Mouse (Mus musculus): ENCODE data around the gene Jpt2.

Jpt2 gene

GRCm38 (mm10) chr17:24907591-24907990 lies 52.9 kb downstream of the Jpt2 start:
- no peak for DNase-seq (ENCODE audit: low spot score)

- no peak for DNase-seq (ENCODE audit: low spot score)
Measured at GRCm38 (mm10) chr17:24903767-24904166, 56.7 kb downstream of the Jpt2 start.

DNA sequence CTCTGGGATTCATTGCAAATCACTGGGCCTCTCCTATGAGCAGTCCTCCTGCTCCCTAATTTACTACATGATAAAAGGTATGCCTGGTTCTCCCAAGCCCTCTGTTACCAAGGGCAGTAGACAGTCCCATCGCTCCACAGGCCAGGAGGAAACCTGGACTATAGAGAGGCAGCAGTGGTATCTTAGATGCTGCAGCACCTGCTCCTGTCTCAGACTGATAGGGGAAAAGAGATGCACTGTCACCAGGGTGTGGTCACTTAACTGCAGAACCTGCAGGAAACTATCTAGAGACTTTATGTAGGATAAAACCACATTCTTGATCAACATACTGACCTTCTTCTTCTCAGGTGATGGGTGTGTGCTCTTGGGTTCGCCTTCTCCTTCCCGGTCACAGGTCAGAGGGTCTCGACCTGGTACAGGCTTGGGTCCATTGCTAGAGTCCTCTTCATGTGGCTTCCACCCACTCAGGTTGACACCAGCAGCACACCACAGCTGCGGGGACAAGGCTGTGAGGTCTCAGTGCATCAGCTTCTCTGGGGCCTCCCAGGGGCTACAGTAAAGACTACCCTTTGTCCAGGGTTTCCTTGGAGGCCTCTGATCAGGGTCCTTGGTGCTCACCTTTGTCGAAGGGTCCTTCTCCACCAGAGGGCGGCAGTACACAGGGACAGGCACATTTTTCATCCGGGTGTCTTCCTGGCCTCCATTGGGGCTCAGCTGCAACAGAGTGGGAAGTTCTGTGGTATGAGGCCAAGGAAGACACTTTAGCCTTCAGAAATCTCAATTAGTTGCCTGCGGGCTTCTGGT lies 57.6 kb downstream of the Jpt2 start:
- DNase-seq (ENCODE audit: low spot score): peak; percentile 72

- no peak for DNase-seq (ENCODE audit: low spot score)
Measured at GRCm38 (mm10) chr17:24902124-24902523, 58.4 kb downstream of the Jpt2 start.

DNA sequence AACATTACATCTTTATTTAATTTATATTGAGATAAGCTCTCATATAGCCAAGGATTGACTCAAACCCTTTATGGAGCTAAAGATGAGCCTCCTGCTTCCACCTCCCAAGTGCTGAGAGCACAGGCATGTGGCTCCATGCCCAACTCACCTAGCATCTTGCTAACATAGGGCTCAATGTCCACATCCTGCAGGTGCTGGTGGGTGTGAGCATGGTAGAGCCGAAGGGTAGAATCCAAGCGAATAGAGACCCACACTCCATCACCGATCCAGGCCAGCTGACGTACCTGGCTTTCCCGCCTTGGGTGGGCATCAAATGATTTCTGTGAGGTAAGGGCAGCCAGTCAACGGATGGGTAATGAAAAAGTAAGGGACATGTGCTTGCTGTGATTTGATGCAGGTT lies 60.5 kb downstream of the Jpt2 start:
- DNase-seq (ENCODE audit: low spot score): no peak

GRCm38 (mm10) chr17:24899153-24899552 lies 61.3 kb downstream of the Jpt2 start:
- no peak for DNase-seq (ENCODE audit: low spot score)

- no peak for DNase-seq (ENCODE audit: low spot score)
Measured at GRCm38 (mm10) chr17:24898041-24898854, 62.2 kb downstream of the Jpt2 start.

- DNase-seq (ENCODE audit: low spot score): no peak
Measured at GRCm38 (mm10) chr17:24897600-24897999, 62.9 kb downstream of the Jpt2 start.

- DNase-seq (ENCODE audit: low spot score): no peak
Measured at GRCm38 (mm10) chr17:24896993-24897269, 63.6 kb downstream of the Jpt2 start.

- peak; percentile 63 for DNase-seq (ENCODE audit: low spot score)
Measured at GRCm38 (mm10) chr17:24896241-24896992, 64.1 kb downstream of the Jpt2 start, which contains the start of gene Nme3. Gene Nme3, plus strand, starts transcription at chr17:24896500.

GRCm38 (mm10) chr17:24895571-24896240 lies 64.8 kb downstream of the Jpt2 start:
- DNase-seq (ENCODE audit: low spot score): no peak

GRCm38 (mm10) chr17:24894995-24895547 lies 65.4 kb downstream of the Jpt2 start, which contains the start of the genes Eme2 and Mrps34:
Gene Eme2, minus strand, starts transcription at chr17:24895087.
Gene Mrps34, plus strand, starts transcription at chr17:24895116.
- DNase-seq (ENCODE audit: low spot score): peak; percentile 64

DNA sequence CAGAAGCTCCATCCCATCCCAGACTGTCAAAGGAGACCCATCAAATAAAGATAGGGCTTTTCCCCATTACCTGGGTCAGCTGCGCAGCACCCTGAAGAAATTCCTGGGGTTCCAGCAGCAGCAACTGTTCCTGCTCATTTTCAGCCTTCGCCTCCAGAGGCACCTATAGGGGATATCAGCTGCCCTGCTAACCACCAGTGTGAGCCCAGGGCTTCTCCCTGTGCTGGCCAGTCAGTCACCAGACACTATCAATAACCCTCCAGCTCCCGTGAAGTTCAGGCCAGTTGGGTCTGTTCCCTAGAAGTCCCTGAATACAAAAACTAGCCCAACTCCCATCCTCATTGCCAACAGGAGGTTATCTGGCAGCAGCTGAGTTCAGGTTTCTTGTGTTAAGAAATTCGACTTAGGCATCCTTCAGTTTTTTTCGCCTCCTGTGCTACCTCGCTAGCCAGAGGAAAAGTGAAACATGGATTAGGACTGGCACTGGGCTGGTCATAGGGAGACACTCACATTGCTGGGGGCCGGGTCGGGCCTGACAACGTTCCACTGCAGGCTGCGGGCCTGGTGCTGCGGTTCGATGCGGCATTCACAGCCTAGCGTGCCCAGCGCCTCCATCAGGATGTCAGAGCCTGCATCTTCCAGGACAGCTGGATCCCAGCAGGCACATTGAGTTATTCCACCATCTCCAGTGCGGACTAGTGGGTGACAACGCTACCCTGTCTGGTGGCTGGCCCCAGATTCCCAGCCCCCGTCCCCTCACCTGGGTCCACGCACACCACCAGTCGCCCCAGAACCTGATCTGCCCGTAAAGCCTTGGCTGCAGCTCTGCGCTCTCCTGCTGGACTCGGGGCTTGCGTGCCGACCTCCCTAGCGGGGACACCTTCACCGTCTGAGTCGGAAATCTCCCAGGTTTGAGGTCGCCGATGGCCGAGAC lies 66.2 kb downstream of the Jpt2 start:
- DNase-seq (ENCODE audit: low spot score): no peak

- DNase-seq (ENCODE audit: low spot score): no peak
Measured at GRCm38 (mm10) chr17:24893276-24893675, 67.2 kb downstream of the Jpt2 start.

DNA sequence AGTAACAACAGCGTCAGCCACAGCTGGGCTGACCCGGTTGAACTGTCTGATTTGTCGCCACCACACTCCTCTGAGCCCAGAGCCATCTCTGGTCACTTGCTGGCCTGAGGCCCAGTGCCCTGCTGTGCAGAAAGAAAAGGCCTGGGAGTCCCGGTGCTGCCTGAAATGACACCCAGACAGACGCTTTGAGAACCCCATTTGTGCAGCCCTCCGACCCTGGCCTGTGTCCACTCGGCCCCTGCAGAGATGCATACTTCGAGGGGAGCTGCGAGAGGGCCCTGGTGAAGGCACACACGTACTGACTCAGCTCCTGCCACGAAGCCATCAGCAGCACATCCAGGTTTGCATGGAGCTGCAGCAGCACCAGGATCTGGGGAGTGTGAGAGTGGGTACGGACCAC lies 67.7 kb downstream of the Jpt2 start:
- DNase-seq (ENCODE audit: low spot score): no peak

DNA sequence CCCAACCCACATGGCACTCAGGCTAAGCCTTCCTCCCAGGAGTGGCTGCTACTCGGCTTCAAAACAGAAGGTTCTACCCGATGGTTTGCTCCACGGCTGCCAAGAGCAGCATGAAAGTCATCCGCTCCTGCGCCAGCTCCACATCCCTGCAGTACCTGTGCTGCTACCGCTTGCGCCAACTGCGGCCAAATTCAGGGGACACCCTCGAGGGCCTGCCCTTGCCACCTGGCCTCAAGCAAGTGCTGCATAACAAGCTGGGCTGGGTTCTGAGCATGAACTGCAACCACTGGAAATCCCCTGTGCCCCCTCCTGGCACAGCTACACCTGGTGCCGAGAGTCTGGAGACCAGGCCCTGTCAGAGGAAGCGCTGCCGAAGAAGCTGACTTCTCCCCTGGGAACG lies 69.2 kb downstream of the Jpt2 start:
- no peak for DNase-seq (ENCODE audit: low spot score)

GRCm38 (mm10) chr17:24890151-24891092 lies 70.1 kb downstream of the Jpt2 start:
- DNase-seq (ENCODE audit: low spot score): no peak

DNA sequence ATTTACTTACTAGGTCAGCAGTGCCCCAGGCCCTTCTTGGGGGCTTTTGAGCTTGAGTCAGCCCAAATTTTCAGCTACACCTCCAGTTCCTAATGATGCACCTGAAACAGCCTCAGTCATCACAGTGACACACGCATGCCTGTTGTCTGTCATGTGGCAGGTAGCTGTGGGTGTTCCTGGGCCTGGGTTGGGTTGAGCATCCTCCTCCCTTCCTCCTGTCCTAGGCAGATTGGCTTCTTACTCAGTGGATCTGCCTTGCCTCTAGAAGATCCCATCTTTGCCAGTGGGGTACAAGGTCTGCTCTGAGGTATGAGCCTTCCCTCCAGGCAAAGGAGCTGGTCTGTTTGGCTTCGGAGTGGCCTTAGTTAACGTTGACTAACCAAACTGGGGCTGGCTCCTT lies 71.6 kb downstream of the Jpt2 start:
- DNase-seq (ENCODE audit: low spot score): no peak

All from spleen, adult 12 weeks (tissue).